Mouse (Mus musculus) gastrocnemius, postnatal 14 days (tissue): ENCODE data around the gene Reps1. TPM values are rescaled to one million over a fixed set of nuclear protein-coding genes. Genes with fewer than 3 reads are reported as not detected.
"Not testable (repeated sequence)": the region's sequence is repeated elsewhere in the genome, so short reads cannot be mapped to it uniquely, and the experiment has no call there.

Source experiments
- DNase-seq: peaks from one replicate; pipeline ENCODE4 v3.0.0; 2021; ENCODE audit warnings: mixed read lengths
- intact Hi-C: fragments of 180-260 bp; cut with DNase I; formaldehyde crosslinking; loops from one replicate; pipeline ENCODE4 v1.15.1; 2025; ENCODE audit warnings: low total_unique reads
- total RNA-seq, 2 experiments: library from RNA; stranded (reverse); gene quantifications; 2 replicates each; pipeline ENCODE4 v1.2.3; 2021

The Reps1 gene
- total RNA-seq, 2 experiments from 2014 or later = 23.0 to 29.6 TPM

- no peak for DNase-seq
- intact Hi-C loops = no loop called here
Observed at GRCm38 (mm10) chr10:18118336-18118735, 62.7 kb downstream of the Reps1 start.

GRCm38 (mm10) chr10:18130276-18130675 is 74.6 kb downstream of the Reps1 start:
- DNase-seq = no peak
- intact Hi-C loops = no loop called here

GRCm38 (mm10) chr10:18131666-18132650 is 76.3 kb downstream of the Reps1 start:
- DNase-seq = no peak
- intact Hi-C loops = no loop called here

GRCm38 (mm10) chr10:18138853-18139503 is 83.3 kb downstream of the Reps1 start:
- intact Hi-C loops, DNase-seq: not testable (repeated sequence)

DNA sequence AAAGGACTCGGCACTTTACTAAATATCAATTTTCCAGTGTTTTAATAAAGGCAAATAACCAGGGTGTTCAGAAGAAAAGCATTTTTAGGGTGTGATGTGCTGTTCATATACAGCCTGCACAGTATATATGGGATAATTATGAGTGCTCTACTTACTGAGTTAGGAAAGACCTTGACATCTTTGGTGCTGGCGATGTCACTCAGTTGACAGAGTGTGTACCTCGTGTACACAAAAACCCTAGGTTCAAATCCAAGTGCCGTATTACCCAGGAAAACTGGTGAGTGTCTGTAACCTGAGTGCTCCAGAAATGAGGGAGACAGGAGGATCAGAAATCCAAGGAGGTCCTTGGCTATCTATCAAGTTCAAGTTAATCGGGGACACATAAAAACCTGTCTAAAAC is 84.0 kb downstream of the Reps1 start:
- no peak for DNase-seq
- intact Hi-C loops = no loop called here

GRCm38 (mm10) chr10:18141389-18141788 is 85.7 kb downstream of the Reps1 start:
- DNase-seq = peak; percentile 9
- intact Hi-C loops = no loop called here

DNA sequence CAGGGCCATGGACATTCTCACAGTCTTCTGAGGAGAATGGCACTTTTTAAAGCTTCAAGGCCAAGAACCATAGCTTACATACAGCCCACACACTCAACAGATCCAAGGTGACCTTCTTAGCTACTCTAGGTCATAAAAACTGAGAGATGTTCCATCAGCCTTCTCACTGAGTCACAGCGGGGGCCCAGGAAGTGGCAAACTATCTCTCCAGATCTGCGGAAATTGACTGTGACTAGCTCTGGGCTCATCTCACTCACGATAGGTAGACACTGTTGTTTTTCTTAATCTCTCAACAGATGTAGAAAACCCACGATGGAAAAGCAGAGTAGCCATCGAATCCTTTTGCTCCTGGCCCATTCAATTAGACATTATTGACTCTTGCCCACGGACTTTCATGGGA is 86.6 kb downstream of the Reps1 start:
- no peak for DNase-seq
- intact Hi-C loops = no loop called here

DNA sequence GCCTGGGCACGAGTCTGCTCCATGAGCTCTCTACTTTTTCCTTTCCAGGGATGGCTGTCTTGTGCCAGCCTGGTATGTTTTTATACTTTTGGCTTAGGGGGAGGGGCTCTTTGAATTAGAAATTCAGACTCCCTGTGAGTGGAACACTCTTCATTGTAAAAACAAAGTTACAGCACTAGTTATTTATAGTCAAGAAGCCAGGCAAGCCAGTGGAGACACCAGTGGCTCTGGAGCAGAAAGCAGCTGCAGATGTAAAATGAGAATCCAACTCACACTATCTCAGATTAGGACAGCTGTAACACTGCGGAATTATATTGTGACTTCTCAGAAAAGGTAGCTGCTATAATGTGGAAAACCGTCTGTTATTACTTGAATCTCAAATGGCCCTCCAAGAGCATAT is 91.6 kb downstream of the Reps1 start:
- intact Hi-C loops = no loop called here

GRCm38 (mm10) chr10:18162435-18162971 is 106.8 kb downstream of the Reps1 start:
- intact Hi-C loops = no loop called here
- DNase-seq = no peak

More for the DNA sequence above, 91.6 kb downstream of the Reps1 start:
- no peak for DNase-seq

Other genes with a start within 250 kb of the Reps1 start
- gene Heca, start 107.8 kb upstream of the Reps1 start, total RNA-seq = 10 to 100 TPM; 13.6 to 13.8 TPM
- gene Abracl, start 32.6 kb upstream of the Reps1 start, total RNA-seq = 10 to 100 TPM; 10.7 to 11.5 TPM
- gene Ect2l, start 155.0 kb downstream of the Reps1 start, total RNA-seq = under 1 TPM in 1 of 2 experiments, not detected in 1; 0.23 TPM
- 1 to 10 TPM; 4.5 to 7.0 TPM for gene Ccdc28a, start 179.1 kb downstream of the Reps1 start, total RNA-seq